Mouse (Mus musculus): ENCODE results near the gene Ooep. TPM values are rescaled to one million over a fixed set of nuclear protein-coding genes. Genes with fewer than 3 reads are reported as not detected.

Gene Ooep
- polyA plus RNA-seq, 1 experiment, result 0.02 TPM

DNA sequence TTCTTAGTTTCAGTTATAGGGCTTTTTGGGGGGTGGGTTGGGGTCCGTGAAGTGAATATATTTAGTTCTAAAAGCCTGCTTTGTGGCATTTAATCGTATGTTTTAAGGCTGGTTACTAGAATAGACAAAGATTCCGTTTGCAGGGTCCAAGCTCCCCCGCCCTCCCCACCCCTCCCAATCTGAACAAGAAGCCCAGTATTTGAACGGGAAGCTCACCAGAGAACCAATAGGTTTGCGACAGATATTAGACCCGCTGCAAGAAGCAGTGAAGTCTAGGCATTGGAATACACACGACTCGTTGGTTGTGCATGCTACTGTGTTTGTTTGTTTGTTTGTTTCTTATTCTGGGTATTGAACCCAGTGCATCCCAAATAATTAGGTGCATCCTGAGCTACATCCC, 18.0 kb upstream of the Ooep start:
- TF ChIP-seq MAX (IDR thresholded peaks at IDR 0.05) (no peak), MYOD1 (IDR thresholded peaks at IDR 0.05; ENCODE audit: control insufficient read depth, insufficient read length, low read depth) (no peak), CEBPB (IDR thresholded peaks at IDR 0.05; ENCODE audit: low read depth) (no peak), USF1 (IDR thresholded peaks at IDR 0.05; ENCODE audit: low read depth) (no peak), MYOG (IDR thresholded peaks at IDR 0.05; ENCODE audit: control insufficient read depth, extremely low read depth, insufficient read length) (no peak), FOSL1 (IDR thresholded peaks at IDR 0.05; ENCODE audit: insufficient read depth, low read length, poor library complexity, severe bottlenecking) (no peak), CTCF (IDR thresholded peaks at IDR 0.05; ENCODE audit: control insufficient read depth, insufficient read depth, insufficient read length) (no peak)
- no peaks in the 10 kb centered on the region for H3K27me3 ChIP-seq (ENCODE audit: control insufficient read depth, insufficient read depth, insufficient read length)
- no peaks in the 10 kb centered on the region for H3K79me2 ChIP-seq (ENCODE audit: control insufficient read depth, insufficient read depth)
- H3ac ChIP-seq (ENCODE audit: control insufficient read depth, insufficient read length, low read depth), result no peak overlapping the region
- H3K36me3 ChIP-seq (ENCODE audit: control insufficient read depth, insufficient read depth), result no peaks in the 10 kb centered on the region
- no peaks in the 10 kb centered on the region for H3K79me3 ChIP-seq (ENCODE audit: low read depth)
- no peak overlapping the region for H3K4me3 ChIP-seq (ENCODE audit: insufficient read depth, poor library complexity, severe bottlenecking)

DNA sequence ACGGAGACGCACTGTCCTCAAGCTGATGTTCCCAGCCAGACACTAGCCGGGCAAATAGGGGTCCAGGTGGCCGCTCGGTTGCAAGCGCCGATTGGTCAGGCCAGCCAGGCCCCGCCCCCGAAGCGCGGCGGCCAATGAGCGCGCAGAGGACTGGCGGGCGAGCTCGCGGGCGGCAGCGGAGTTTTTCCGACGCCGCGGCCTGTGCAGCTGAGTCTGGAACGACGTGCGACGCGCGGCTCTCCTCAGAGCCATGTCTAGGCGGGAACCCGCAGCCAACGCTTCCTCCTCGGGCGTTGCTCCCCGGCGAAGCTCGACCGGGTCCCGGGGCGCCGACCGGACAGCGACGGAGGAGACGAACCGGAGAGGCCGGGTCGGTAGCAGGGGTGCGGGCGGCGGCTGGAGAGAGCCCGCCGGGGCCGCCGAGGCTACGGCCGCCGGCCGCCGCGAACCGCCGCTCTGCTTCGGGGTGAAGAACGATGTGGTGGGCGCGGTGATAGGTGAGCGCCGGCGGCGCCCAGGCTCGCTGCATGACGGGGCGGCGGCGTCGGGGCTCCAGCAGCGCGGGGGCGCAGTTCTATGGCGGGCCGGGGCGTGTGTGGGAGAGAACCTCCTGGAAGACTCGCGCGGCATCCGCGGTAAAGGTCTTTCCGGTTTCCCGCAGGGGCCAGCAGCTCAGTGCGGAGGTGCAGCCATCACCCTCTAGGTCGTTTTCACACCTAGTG, 17.3 kb upstream of the Ooep start, which contains the start of gene Ddx43:
Ddx43 (plus strand) TSS at position 148 of the 722 bp plus-strand sequence.
- Histone ChIP-seq H3K27me3 (ENCODE audit: control insufficient read depth, insufficient read depth, insufficient read length) (no peaks in the 10 kb centered on the region), H3ac (ENCODE audit: control insufficient read depth, insufficient read length, low read depth) (no peak within 1 kb of the TSS), H3K79me2 (ENCODE audit: control insufficient read depth, insufficient read depth) (no peaks in the 10 kb centered on the region), H3K4me3 (ENCODE audit: insufficient read depth, poor library complexity, severe bottlenecking) (no peak within 1 kb of the TSS), H3K36me3 (ENCODE audit: control insufficient read depth, insufficient read depth) (no peaks in the 10 kb centered on the region), H3K79me3 (ENCODE audit: low read depth) (no peaks in the 10 kb centered on the region)
- no peak for TF ChIP-seq CTCF (IDR thresholded peaks at IDR 0.05; ENCODE audit: control insufficient read depth, insufficient read depth, insufficient read length)
- TF ChIP-seq MYOG (IDR thresholded peaks at IDR 0.05; ENCODE audit: control insufficient read depth, extremely low read depth, insufficient read length), result no peak
- TF ChIP-seq CEBPB (IDR thresholded peaks at IDR 0.05; ENCODE audit: low read depth), result no peak
- no peak for TF ChIP-seq FOSL1 (IDR thresholded peaks at IDR 0.05; ENCODE audit: insufficient read depth, low read length, poor library complexity, severe bottlenecking)
- TF ChIP-seq USF1 (IDR thresholded peaks at IDR 0.05; ENCODE audit: low read depth), result no peak
- TF ChIP-seq MAX (IDR thresholded peaks at IDR 0.05), result no peak
- TF ChIP-seq MYOD1 (IDR thresholded peaks at IDR 0.05; ENCODE audit: control insufficient read depth, insufficient read length, low read depth), result no peak

DNA sequence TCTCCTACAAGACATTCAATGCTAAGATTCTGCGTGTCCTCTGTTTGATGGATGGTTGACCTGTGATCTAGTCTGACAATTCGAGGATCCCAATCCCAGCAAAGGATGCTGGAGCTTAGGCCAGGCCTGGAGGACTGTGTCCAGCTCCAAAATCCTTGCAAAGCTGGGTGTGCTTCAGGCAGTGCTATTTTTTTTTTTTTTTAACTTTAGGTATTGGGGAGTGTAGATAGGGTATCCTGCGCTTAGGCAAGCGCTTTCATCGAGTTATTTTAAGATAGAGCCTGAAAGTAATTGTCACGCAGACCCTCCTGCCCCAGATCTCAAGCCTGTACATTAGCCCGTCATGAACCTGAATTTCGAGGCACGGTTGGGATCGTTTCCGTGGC, 16.7 kb upstream of the Ooep start:
- Histone ChIP-seq H3K4me3 (ENCODE audit: insufficient read depth, poor library complexity, severe bottlenecking) (no peak overlapping the region), H3K79me3 (ENCODE audit: low read depth) (no peaks in the 10 kb centered on the region), H3K27me3 (ENCODE audit: control insufficient read depth, insufficient read depth, insufficient read length) (no peaks in the 10 kb centered on the region), H3K36me3 (ENCODE audit: control insufficient read depth, insufficient read depth) (no peaks in the 10 kb centered on the region), H3ac (ENCODE audit: control insufficient read depth, insufficient read length, low read depth) (no peak overlapping the region), H3K79me2 (ENCODE audit: control insufficient read depth, insufficient read depth) (no peaks in the 10 kb centered on the region)
- no peak for TF ChIP-seq FOSL1 (IDR thresholded peaks at IDR 0.05; ENCODE audit: insufficient read depth, low read length, poor library complexity, severe bottlenecking)

DNA sequence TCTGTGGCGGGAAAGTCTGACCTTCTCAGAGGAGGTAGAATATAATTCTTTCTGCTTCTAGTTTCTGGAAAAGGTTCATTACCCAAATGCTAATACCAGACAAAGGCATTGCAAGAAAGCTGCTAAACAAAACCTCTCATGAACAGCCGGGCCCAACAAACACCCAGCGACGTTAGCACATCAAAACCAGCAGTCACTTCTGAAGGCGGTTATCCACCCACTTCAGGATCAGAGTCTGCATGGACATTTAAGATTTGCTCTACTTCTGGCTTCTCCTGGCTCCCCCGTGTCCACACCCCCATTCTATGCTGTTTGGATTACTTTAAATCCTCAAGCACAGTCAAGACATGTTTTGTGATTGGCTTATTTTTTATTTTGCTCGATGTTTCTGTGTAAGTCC, 16.1 kb upstream of the Ooep start:
- Histone ChIP-seq H3K79me2 (ENCODE audit: control insufficient read depth, insufficient read depth) (no peaks in the 10 kb centered on the region), H3K36me3 (ENCODE audit: control insufficient read depth, insufficient read depth) (no peaks in the 10 kb centered on the region), H3K27me3 (ENCODE audit: control insufficient read depth, insufficient read depth, insufficient read length) (no peaks in the 10 kb centered on the region), H3K4me3 (ENCODE audit: insufficient read depth, poor library complexity, severe bottlenecking) (no peak overlapping the region), H3ac (ENCODE audit: control insufficient read depth, insufficient read length, low read depth) (no peak overlapping the region), H3K79me3 (ENCODE audit: low read depth) (no peaks in the 10 kb centered on the region)
- TF ChIP-seq CEBPB (IDR thresholded peaks at IDR 0.05; ENCODE audit: low read depth), result no peak
- TF ChIP-seq USF1 (IDR thresholded peaks at IDR 0.05; ENCODE audit: low read depth), result no peak

DNA sequence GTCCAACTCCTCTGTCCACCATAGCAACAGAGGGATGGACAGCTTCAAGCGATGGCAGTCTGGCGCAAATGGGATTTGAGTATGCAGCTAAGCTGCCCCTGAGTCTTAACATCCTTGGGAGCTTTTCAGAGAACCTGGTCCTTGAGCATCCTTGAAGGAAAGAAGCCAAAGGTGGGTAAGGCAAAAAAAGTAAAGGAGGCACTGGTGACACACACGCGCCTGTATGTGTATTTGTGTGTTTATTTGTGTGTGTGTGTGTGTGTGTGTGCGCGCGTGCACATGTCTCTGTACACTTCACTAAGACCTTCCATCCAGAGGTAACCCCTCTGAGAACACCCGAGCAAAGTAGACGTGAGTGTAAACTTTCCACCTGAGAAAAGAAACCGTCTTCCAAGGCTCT, 15.2 kb upstream of the Ooep start:
- H3K4me3 ChIP-seq (ENCODE audit: insufficient read depth, poor library complexity, severe bottlenecking), result no peak overlapping the region
- no peaks in the 10 kb centered on the region for H3K36me3 ChIP-seq (ENCODE audit: control insufficient read depth, insufficient read depth)
- H3K79me3 ChIP-seq (ENCODE audit: low read depth), result no peaks in the 10 kb centered on the region
- H3K79me2 ChIP-seq (ENCODE audit: control insufficient read depth, insufficient read depth), result no peaks in the 10 kb centered on the region
- no peaks in the 10 kb centered on the region for H3K27me3 ChIP-seq (ENCODE audit: control insufficient read depth, insufficient read depth, insufficient read length)
- no peak overlapping the region for H3ac ChIP-seq (ENCODE audit: control insufficient read depth, insufficient read length, low read depth)
- TF ChIP-seq FOSL1 (IDR thresholded peaks at IDR 0.05; ENCODE audit: insufficient read depth, low read length, poor library complexity, severe bottlenecking) (no peak), CEBPB (IDR thresholded peaks at IDR 0.05; ENCODE audit: low read depth) (no peak), CTCF (IDR thresholded peaks at IDR 0.05; ENCODE audit: control insufficient read depth, insufficient read depth, insufficient read length) (no peak), MYOG (IDR thresholded peaks at IDR 0.05; ENCODE audit: control insufficient read depth, extremely low read depth, insufficient read length) (no peak), USF1 (IDR thresholded peaks at IDR 0.05; ENCODE audit: low read depth) (no peak), MAX (IDR thresholded peaks at IDR 0.05) (no peak), MYOD1 (IDR thresholded peaks at IDR 0.05; ENCODE audit: control insufficient read depth, insufficient read length, low read depth) (no peak)

DNA sequence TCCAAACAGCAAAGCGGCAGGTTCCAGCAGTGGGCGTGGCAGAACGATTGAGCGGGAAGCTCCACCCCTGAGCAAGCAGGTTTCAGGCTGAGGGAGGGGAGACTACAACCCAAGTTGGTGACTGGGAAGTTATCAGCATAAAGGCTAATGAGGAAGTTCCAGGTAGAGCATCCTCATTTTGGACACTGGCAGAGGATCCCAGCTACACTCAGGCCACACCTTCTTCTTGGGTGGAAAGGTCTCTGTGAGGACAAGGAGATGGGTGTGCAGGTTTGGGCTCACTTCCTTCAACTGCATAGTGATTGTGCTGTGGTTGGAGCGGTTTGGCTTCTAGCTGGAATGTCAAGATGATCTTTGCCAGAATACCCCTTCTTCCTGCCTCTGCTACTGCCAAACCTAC, 11.5 kb upstream of the Ooep start:
- H3K79me2 ChIP-seq (ENCODE audit: control insufficient read depth, insufficient read depth), result no peaks in the 10 kb centered on the region
- H3K79me3 ChIP-seq (ENCODE audit: low read depth), result no peaks in the 10 kb centered on the region
- no peaks in the 10 kb centered on the region for H3K27me3 ChIP-seq (ENCODE audit: control insufficient read depth, insufficient read depth, insufficient read length)
- H3K4me3 ChIP-seq (ENCODE audit: insufficient read depth, poor library complexity, severe bottlenecking), result no peak overlapping the region
- no peak for TF ChIP-seq USF1 (IDR thresholded peaks at IDR 0.05; ENCODE audit: low read depth)
- no peak for TF ChIP-seq CTCF (IDR thresholded peaks at IDR 0.05; ENCODE audit: control insufficient read depth, insufficient read depth, insufficient read length)
- H3K36me3 ChIP-seq (ENCODE audit: control insufficient read depth, insufficient read depth), result no peaks in the 10 kb centered on the region
- no peak overlapping the region for H3ac ChIP-seq (ENCODE audit: control insufficient read depth, insufficient read length, low read depth)

Measured in C2C12 (cell line).